Mouse (Mus musculus) gastrocnemius, postnatal 25 days (tissue): ENCODE results near the gene Ttc38. TPM values are rescaled to one million over a fixed set of nuclear protein-coding genes. Genes with fewer than 3 reads are reported as not detected.
"Not testable (repeated sequence)": the region's sequence is repeated elsewhere in the genome, so short reads cannot be mapped to it uniquely, and the experiment has no call there.

Experiments used
- DNase-seq: peaks from one replicate; pipeline ENCODE4 v3.0.0; 2022
- total RNA-seq, 2 experiments: library from RNA; stranded (reverse); gene quantifications; 1 replicate in 1 of 2; 2 replicates in 1 of 2; pipeline ENCODE4 v1.2.3; 2021

The Ttc38 gene
- total RNA-seq, 2 experiments from 2014 or later = 2.8 to 3.6 TPM

DNA sequence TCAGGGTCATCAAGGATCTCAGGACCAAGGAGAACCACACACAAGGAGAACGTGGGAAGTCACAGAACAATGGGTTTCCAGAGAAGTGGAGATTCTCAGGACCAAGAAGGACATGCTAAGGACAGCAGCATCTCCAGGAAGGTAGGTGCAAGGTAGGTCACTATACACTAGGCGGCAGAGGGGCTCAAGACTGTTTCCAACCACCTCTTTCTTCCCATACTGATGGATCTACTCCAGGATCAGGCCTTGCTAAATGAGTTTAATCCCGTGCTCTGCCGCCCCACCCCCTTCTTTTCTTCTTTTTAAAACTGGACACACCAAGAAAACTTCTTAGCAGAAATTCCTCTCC is 10.1 kb upstream of the Ttc38 start:
- DNase-seq = no peak

DNA sequence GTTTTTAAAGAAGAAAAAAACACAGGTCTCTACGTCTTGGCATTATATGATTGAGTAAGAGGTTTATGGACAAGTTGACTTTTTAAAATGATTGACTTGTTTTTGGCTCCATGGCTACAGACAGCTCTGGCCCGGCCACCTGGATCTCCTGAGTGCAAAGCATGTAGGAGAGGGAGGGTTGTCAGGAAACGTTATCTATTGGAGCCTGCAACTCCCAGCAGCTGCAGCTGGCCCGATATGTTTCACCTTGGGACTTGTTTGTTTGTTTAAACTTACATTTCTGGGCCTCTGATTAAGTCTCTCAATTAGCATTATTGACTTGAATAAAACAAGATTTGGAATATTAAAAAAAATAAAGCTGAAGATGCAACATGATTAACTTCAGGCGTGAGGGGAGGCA is 5.4 kb upstream of the Ttc38 start:
- no peak for DNase-seq

DNA sequence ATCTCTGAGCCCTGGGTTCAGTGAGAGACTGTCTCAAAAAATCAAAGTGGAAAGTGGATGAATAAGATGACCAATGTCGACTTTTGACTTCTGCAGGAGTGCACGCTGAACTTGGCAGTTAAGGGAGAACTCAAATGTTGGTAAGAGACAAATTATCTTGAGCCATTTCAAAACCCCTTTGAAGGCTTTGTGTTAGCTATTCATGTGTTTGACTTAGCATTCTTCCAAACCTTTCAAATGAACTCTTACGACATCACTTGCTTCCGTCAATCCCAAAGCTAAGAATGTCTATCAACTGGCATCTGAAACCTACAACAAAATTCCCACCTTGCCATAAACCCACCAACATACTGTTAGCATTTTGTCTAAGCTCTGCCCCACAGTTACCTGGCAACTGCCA is 4.0 kb upstream of the Ttc38 start:
- DNase-seq = no peak

DNA sequence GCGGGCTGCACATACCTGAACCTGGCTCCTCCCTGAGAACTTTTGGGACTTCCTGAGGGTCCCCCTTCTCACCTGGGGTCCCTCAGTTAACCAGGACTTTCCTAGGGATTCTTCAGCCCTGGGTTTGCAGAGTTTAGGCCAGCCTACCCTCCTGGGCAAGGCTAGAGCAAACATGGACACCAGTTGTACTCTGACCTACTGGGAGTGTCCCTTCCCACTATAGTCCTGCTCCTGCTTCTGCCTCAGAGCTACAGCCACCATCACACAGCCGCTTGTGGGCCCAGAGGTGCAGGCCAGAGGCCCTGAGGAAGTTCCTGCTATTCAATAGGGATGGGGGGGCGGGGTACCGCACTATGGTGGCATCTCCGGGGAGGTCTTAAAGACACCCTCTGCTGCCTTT is 2.6 kb upstream of the Ttc38 start:
- DNase-seq = no peak

DNA sequence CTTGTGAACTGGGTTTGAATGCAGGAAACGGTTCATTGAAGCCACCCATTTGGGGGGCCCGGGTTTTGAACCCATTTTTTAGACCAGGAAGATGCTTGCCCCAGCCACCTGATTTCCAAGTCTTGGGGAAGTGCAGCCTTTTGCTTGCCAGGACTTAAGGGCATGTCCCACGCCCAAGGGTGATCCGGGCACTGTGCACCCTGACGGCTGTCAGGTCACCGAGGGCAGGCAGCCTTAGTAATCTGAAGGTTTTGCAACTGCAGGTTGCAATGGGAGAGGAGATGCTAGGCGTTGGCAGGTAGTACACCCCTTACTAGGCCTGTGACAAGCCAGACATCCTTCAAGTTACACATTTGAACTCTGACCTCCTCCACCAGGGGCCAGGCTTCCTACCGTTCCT is 493 bp downstream of the Ttc38 start:
- no peak for DNase-seq

DNA sequence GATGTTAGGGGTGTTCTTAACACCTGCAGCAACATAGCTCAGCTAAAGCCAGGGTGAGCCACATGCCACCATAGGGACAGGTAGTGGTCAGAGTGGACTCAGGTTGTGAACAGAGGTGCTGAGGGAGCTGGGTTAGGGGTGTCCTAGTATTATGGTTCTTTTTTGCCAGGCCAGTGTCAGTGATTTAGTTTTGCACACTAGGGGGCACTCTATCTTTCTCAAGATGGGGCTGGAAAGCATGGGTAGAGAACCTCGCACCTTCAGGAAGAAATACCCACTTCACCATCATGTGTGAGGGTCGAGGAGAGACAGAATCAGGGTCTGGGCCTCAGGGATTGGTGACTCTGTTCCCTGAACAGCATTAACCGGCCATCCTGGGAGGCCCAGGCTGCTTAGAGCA is 3.2 kb downstream of the Ttc38 start:
- DNase-seq = no peak

DNA sequence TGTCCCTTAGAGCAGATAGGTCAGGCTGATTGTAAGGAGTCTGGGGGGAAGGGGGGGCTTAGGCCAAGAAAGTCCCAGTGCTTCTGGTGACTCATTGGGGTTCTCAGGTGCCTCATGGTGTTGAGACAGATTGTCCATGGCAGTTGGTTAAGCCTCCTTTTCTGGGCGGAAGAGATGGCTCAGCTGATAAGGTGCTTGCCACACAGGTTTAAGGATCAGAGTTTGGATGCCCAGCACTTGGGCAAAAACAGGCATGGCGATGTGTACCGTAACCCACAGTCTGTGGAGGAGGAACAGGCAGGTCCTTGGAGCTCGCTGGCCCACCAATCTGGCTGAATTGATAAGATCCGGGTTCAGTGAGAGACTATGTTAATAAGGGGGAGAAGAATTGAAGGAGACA is 4.8 kb downstream of the Ttc38 start:
- DNase-seq = no peak

DNA sequence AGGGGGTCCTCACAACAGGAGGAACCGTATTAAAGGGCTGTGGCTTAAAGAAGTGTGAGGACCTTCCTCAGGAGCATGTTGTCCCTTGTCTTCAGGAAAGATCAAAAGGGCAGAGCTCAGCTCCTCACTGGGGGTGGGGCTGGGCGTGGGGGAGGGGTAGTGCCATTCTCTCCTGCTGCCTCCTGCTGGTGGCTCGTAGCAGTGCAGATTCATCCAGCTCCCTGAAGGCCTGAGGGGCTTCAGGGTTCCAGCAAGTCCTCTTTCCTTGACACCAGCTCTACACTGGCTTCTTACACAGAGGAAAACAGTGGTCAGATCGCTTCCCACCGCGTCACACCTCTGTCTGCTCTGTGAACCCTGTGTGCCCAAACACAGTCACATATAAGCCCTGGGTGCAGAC is 8.9 kb downstream of the Ttc38 start:
- DNase-seq = no peak

DNA sequence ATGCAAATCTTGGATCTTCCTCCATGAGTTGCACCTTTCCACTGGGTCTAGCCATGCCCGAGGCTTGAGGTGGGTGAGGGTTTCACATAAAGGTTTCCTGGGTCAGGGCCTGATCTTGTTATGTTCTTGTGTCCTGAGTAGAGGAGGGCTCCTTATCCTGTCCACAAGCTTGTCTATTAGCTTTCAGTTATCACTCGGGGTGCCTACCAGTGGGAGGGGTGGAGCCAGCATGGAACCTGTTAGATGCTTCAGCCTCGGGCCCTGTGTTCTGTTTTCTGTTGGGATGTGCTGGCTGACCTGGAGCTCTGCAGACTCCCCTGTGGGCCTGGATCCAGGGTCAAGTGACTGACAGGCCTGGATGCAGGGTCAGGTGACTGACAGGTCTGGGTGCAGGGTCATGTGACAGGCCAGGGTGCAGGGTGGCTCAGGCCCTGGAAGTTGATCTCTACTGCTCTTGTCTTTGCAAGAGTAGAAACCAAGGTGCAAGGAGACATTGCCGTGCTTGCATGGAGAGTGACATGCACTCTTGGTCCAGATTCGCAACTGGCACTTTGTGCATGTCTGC is 9.8 kb downstream of the Ttc38 start:
- no peak for DNase-seq

DNA sequence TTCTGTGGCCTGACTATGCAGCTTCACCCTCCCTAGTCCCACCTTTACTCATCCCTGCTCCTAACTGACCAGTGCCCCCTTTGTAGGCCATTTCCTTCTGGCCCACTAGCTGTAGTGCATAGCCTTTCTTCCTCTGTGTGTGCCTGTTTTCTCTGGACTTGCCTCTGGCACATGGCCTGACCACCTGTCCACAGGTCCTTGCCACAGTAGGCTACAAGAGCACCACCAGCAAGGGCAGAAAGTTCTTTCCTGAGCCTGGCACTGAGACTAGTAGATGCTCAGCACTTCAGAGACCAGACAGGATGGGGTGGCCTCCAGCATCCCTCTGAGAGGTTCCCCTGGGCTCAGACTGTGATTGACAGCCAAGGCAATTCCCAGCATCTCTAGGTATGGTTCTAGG is 13.0 kb downstream of the Ttc38 start:
- DNase-seq = no peak

DNA sequence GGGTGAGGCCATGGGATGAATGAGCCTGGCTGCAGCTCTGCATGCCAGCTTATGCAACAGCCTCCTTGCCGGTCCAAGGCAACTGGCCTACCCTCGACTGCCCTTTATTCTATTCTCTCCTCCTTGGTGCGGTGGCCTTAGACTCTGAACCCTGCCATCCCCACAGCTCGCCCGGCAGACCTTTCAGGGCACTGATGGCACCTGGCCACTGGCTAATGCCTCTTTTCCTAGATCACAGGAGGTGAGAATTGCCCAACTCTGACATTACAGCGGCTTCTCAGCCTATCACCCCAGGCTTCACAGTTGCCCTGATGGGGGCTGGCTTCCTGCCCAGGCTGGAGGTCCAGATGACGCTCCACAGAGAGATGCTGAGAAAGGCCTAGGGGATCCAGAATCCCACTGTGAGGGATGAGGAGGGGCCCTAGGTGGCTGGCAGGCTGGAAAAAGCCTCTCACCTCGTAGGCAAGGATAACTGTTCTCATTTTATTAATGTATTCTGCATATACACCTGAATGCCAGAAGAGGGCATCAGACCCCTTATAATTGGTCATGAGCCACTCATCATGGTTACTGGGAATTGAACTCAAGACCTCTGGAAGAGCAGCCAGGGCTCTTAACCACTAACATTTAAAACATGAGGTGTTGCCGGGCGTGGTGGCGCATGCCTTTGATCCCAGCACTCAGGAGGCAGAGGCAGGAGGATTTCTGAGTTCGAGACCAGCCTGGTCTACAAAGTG is 19.7 kb downstream of the Ttc38 start:
- no peak for DNase-seq

DNA sequence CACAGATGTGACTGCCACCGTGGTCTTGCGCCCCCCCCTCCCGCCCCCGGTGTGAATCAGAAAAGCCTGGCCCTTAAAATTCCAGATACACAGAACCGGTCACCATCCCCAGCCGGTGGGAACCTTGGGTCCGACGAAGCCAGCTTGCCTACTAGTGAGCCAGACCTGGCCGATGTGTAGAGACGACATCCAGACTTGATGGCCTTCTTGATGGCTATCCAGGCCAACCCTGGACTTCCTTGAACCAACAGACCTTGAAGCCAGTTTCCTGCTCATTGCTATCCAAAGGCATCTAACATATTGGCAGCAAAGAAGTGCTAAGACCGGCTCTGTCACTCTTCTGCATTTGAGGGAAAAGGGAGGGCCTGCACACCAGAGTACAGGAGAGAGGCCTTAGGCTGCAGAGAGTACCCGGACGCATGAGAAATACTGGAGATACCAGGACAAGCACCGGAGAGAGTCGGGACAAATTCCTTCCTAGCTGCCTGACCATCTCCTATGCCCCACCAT is 26.9 kb downstream of the Ttc38 start:
- no peak for DNase-seq

DNA sequence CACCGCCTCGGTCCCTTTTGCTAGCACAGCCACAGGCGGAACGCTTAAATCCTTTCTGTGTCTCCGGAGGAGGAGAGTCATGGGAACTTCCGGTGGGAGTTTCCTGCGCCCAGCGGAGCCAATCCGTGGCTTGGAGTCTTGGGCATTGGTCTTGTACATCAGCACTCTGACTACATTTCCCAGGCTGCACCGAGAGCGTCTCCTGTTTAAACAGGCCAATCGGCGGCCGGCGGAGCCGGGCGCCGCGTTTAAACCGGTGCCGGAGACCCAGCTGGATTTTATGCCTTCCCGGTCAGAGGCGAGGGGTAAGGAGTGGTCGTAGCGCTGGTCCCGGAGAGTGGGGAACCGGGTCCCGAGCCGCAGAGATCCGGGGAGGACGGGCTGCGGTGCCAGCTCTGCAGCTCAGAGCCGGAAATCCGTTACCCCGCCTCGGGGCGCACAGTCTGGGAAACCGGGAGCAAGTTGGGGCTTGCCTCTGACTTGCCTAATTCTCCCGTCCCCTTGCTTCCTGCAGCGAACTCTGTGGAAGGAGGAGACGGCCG is 27.5 kb downstream of the Ttc38 start, which contains the start of gene Gtse1:
Gene Gtse1, plus strand, starts transcription at position 256 of the 542 bp plus-strand sequence.
- DNase-seq = peak; percentile 92

DNA sequence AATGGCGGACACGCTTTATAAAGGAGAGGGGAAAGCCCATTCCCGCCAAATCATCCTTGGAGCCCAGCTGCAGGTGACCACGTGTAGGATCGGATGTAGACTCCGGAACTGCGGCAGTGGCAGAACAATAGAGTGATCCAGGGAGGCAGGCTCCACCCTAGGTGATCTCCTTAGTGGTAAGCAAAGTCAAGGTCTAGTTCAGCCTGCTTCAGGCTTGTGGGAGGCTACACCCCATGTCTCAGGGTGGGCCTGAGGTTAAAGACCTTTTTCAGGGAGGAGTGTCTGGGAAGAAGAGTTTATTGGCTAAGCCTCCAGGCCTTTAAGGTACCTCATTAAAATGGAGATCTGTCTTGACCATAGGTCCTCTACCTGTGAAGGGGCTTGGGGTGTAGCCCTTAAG is 33.8 kb downstream of the Ttc38 start:
- not testable (repeated sequence) for DNase-seq

DNA sequence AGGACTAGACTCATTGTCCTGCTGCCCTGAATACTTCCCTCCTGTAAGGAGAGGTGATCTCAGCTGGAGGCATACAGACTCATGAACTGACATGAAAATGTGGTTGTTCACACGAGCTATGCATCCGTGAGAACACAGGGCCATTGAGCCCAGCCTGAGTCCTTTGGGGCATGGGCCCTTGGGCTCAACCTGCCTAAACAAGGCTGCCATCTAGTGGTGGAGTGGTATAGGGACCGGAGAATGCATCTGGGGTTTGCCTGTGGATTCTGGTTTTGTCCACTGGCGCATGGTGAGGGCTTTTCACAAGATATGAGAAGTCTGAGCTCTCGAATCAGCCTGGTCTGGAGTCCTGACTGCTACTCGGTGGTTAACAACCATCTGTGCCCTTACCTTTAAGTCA is 35.6 kb downstream of the Ttc38 start:
- peak; percentile 36 for DNase-seq

DNA sequence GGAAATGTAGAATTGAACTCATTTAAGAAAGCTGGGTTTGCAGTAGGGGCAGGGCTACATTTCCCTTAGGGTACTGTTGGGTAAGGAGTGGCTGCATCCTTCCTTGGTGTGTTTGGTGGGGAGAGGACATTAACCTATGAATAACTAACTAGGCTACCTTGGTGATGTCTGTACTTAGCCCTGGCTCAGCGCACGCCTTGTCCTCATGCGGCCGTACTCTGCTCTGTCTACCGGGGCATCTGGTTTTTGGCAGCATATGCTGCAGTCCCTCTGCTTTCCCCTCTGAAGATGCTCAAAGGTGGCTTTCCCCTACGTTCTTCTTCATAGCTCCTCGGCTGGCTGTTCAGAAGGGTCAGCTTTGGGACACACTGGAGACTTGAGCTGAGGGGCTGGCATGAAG is 45.2 kb downstream of the Ttc38 start:
- DNase-seq = no peak

DNA sequence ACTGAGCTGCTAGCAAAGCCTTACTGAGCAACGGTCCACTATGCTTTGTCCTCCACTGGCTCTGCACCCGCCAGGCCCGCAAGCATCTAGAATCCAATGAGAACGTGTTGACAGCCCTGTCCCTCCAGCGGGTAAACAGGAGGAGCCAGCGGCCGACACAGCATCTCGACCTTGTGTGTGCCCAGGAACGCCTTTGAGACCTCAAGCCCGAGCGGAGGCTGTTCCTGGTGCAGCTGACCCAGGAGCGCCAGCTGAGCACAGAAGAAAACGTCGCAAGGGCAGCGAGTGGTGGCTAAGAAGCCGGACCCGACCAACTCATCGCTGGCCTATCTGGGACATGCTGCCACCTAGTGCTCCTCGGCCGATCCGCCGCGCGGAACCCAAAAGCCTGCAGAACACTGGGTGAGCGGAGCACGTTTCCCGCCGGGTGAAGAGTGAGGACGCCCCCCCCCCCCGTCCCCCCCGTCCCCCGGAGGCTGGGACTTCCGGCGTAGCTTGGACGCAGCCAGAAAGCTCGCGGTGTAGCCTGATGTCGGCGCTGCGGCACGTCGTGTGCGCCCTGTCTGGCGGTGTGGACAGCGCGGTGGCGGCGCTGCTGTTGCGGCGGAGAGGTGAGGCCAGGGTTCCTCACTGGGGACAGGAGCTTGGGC is 46.9 kb downstream of the Ttc38 start, which contains the start of gene Trmu:
Gene Trmu, plus strand, starts transcription at position 465 of the 650 bp plus-strand sequence.
- peak; percentile 91 for DNase-seq

DNA sequence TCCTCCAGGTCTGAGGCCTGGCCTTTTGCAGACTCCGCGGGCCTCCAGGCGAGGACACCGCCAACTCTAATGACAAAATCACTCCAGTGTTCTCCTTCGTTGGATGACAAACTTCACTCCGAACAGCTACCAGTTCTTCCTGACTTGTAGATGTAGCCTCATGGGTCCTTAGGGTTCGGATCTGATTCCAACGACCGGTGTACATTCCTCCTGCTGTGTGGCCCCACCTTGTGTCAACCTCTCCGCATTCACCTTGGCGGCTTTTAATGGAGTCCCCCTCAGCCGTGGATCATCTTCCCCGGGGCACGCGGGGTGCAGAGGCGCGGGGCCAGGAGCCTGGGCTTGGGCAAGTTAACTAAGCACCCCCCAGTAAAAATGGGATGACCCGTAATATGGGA is 47.4 kb downstream of the Ttc38 start:
- no peak for DNase-seq

DNA sequence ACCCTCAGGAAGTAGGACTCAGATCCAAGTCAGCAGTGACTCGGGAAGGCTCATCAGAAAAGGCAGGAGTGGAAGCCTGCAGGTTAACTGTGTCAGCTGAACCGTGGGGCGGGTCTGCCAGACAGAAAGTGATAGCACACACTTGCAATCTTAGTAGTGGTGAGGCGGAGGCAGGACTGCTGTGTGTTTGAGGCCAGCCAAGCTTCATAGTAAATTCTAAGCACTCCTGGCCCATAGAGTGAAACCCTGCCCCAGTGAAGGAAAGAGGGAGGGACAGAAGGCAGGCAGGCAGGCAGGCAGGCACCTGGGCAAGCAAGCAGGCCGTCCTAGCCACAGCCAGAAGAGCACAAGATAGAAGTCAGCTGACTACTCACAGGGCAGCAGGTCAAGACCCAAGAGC is 53.5 kb downstream of the Ttc38 start:
- DNase-seq = peak; percentile 59

DNA sequence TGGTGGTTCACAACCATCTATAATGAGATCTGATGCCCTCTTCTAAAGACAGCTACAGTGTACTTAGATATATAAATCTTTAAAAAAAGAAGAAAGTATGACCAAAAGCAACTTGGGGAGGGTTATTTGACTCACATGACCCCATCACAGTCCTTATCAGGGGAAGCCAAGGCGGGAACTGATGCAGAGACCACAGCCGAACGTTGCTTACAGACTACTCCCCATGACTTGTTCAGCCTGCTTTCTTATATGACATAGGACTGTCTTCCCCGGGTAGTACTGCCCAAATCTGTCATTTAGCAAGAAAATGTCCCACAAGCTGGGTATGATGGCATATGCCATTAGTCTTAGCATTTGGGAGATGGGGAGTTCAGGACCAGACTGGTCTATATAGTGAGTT is 57.1 kb downstream of the Ttc38 start:
- DNase-seq = no peak

DNA sequence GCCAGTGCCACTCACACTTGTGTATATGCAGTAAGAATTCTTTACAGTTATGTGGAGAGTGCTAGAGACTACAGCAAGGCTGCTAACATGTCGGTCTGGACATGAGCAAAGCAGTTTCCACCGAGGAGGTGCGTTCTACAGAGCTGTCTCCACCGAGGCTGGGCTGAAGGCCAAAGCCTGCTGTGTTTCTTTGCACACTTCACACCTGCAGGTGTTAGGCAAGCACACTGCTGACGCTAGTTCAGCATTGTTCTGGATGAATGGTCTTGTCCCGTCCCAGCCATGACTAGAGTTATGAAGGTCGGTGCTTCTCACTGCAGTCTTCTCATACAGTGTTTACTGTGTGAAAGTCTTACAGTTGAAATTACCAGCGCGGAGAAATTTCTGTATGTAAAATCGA is 59.9 kb downstream of the Ttc38 start:
- no peak for DNase-seq

DNA sequence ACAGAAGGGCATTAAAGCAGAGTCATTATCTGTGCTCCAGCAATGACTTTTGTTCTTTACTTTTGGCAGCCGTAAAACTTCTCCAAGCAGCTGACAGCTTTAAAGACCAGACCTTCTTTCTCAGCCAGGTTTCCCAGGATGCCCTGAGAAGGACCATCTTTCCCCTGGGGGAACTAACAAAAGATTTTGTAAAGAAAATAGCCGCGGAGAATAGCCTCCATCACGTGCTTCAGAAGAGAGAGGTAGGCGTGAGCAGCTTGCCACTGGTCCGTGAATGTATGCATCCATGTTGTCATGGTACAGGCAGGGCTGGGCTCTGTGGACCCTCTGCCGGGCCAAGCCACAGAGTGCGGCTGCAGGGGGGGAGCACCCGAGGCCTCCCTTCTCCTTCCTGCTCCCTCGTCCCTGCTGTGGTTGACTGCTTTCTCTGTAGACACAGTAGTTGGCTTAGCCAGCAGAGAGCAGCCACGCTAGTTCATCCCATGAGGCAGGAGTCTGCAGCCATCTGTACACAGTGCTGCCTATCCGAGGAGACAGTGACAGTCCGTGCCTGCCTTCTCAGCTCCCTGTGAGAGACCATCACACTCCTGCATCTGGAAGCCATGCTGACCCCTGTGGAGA is 60.5 kb downstream of the Ttc38 start:
- DNase-seq = no peak

DNA sequence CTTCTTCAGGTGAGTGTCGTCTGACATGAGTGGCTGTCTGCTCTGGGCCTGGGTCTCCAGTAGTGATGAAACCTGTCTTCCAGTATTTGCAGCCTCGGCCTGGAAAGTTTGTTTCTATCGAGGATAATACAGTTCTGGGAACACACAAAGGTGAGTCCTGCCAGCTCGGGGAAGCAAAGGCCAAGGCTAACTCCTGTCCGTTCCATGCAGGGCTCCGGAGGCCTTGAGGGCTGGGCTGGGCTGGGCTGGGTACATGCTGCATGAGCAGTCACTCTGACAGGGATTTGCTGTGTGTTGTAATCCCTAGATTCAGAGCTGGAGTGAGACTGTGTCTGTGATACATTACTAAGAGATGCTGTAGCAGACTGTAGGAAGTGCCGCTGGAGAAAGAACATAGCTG is 61.8 kb downstream of the Ttc38 start:
- no peak for DNase-seq
